Mouse (Mus musculus) adrenal gland, postnatal 10 days (tissue): ENCODE measurements around the gene Dlst. TPM values are rescaled to one million over a fixed set of nuclear protein-coding genes. Genes with fewer than 3 reads are reported as not detected.

Source experiments
- DNase-seq: peaks from one replicate; pipeline ENCODE4 v3.0.0; 2021; ENCODE audit warnings: mixed read lengths
- total RNA-seq, 2 experiments: library from RNA; stranded (reverse); gene quantifications; 2 replicates each; pipeline ENCODE4 v1.2.3; 2021

Gene Dlst
- total RNA-seq, 2 experiments from 2014 or later = 710 to 782 TPM

- no peak for DNase-seq
Measured at GRCm38 (mm10) chr12:85182345-85182643, 71.7 kb downstream of the Dlst start.

- no peak for DNase-seq
Measured at GRCm38 (mm10) chr12:85182898-85183297, 72.3 kb downstream of the Dlst start.

- no peak for DNase-seq
Measured at GRCm38 (mm10) chr12:85184118-85184517, 73.5 kb downstream of the Dlst start.

Other genes with a start within 250 kb of the Dlst start
- 10 to 100 TPM; 11.4 to 13.6 TPM for gene Ltbp2, start 234.3 kb upstream of the Dlst start, total RNA-seq
- 100 to 1,000 TPM in 1 of 2 experiments, 10 to 100 TPM in 1; 98.8 to 111 TPM for gene Fcf1, start 139.9 kb upstream of the Dlst start, total RNA-seq
- 10 to 100 TPM; 30.7 to 41.3 TPM for gene Arel1, start 139.9 kb upstream of the Dlst start, total RNA-seq
- gene Ylpm1, start 114.5 kb upstream of the Dlst start, total RNA-seq = 10 to 100 TPM; 35.3 to 58.0 TPM
- gene Prox2, start 74 bp upstream of the Dlst start, total RNA-seq = 1 to 10 TPM; 6.2 to 7.5 TPM
- gene Rps6kl1, start 40.4 kb downstream of the Dlst start, total RNA-seq = 1 to 10 TPM; 1.1 to 2.3 TPM
- 1 to 10 TPM; 1.8 TPM for gene Pgf, start 67.0 kb downstream of the Dlst start, total RNA-seq
- gene Eif2b2, start 108.6 kb downstream of the Dlst start, total RNA-seq = 10 to 100 TPM; 59.5 to 62.7 TPM
- gene Mlh3, start 159.8 kb downstream of the Dlst start, total RNA-seq = 10 to 100 TPM in 1 of 2 experiments, 1 to 10 TPM in 1; 8.6 to 11.5 TPM
- 10 to 100 TPM; 28.2 to 31.0 TPM for gene Acyp1, start 177.6 kb downstream of the Dlst start, total RNA-seq
- 1 to 10 TPM in 1 of 2 experiments, under 1 TPM in 1; 0.78 to 1.2 TPM for gene Zc2hc1c, start 177.8 kb downstream of the Dlst start, total RNA-seq
- 10 to 100 TPM; 57.5 to 65.8 TPM for gene Nek9, start 228.5 kb downstream of the Dlst start, total RNA-seq